Mouse (Mus musculus): ENCODE measurements around the gene Atp6v1g2. TPM values are rescaled to one million over a fixed set of nuclear protein-coding genes. Genes with fewer than 3 reads are reported as not detected.

Gene Atp6v1g2
- 10 to 100 TPM; 11.4 to 12.4 TPM for total RNA-seq (2021)
- long read RNA-seq, experiment 1, partial matches to known transcripts: 2 of 9 reads
- long read RNA-seq, experiment 1, other reads (novel, unspliced or antisense): 1 of 9 reads
- long read RNA-seq, experiment 2, partial matches to known transcripts: 1 of 10 reads
- long read RNA-seq, experiment 2, other reads (novel, unspliced or antisense): 3 of 10 reads

DNA sequence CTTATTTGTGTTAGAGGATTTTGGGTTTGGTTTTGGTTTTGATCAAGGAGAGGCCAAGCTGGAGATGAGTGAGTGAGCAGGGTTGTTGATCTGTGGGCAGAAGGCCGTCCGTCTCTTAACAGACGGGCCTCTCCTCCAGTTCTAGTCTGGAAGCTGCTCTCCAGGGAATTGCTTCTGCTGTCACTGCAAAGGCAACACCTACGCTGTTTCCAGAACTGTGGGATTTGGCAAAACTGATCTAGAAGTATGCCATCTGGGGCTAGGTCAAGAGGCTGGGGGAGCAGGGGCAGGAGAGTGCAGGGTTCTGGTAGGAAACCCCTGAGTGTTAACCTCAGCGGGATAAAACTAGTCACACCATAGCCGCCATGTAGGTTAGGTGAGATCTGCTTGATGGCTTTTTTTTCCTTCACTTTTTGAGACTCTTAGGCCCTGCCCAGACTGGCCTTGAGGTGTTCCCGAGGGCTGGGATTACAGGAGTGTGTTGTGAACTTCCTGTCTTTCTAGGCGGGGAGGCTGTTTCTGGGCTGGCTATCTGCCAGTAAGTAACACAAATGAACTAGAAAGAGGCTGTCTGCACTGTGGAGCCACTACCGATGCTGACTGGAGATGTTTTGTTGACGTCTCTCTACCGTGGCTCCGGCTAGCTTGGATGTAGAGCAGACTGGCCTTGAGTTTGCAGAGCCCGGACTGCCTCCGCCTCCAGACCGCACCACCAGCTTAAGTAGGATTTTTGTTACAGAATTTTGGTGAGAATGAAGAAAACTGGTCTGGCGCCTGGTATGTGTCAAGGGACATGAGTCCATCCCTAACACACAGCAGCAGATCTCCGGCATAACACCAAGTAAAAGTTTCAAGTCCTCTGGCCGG lies at the start of gene Atp6v1g2:
Gene Atp6v1g2, plus strand, starts transcription at position 547 of the 867 bp plus-strand sequence.
- DNase-seq (ENCODE audit: low spot score in 2 of 2): no peak

DNA sequence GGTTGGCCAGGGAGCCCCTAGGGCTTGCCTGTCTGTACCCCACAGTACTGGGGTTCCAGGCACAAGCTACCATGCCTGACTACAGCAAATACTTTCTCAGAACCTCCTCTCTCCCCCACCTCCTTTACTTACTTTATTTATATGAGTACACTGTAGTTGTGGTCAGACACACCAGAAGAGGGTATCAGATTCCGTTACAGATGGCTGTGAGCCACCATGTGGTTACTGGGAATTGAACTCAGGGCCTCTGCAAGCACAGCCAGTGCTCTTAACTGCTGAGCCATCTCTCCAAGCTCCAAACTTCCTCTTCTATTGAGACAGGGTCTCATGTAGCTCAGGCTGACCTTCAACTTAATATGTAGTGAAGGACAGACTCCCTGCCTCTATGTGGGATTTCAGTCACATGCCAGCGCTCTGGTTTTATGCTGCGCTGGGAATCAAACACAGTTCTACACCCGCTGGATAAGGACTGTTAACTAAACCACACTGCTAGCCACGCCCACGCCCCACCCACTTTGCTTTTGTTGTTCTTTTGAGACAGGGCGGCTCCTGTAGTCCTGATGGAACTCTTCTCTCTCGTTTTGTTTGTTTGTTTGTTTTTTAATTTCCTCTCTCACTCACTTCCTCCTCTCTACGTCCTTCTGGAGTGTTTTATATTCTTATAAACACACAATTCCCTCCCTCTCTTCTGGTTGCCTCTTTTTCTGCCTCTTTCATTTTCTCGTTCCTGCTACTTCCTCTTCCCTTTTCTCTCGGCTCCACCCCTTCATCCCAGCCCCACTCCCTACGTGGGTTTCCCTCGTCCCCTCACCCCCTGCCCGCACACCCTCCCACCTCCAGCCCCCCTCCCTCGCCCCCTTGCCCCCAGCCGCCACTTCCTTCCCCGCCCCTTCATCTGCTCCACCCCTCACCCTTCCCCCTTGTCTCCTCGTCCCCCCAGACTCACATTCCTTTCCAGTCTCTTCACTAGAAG lies 47.5 kb upstream of the Atp6v1g2 start:
- peak in 1 of 2 experiments; percentile 48 for DNase-seq (ENCODE audit: low spot score in 2 of 2)

DNA sequence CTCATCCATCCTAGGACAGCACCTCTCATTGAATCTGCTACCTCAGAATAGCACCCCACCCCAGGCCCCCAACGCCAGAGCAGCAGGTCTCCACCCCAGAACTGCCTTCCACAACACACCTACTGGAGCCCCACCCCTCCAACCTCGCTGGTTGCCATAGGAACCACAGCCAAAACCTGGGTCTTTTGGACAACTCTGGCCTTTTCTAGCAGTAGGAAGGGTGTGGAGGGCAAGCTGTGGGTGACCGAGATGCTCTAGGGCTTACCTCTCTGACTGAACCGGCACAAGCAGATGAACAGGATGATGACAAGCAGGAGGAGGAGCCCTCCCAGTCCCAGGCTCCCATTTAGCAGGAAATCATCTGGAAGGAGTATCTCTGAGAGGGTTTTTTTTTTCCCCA lies 46.8 kb upstream of the Atp6v1g2 start:
- DNase-seq (ENCODE audit: low spot score in 2 of 2): no peak

DNA sequence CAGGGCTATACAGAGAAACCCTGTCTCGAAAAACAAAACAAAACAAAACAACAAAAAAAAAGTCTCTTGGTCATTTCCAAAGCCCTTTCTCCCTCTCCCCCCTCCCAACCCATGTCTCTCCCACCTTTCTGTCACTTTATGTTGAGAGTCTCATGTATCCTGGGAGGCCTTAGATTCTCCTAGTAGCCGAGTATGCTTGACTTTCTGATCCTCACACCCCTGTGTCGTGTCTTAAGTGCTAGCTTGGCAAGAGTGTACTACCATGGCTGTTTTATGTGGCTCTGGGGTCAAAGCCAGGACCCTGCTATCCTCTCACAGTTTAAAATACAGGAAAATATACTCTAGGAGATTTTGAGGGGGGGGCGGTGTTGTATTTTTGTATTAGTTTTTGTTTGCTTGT lies 46.1 kb upstream of the Atp6v1g2 start:
- no peak for DNase-seq (ENCODE audit: low spot score in 2 of 2)

DNA sequence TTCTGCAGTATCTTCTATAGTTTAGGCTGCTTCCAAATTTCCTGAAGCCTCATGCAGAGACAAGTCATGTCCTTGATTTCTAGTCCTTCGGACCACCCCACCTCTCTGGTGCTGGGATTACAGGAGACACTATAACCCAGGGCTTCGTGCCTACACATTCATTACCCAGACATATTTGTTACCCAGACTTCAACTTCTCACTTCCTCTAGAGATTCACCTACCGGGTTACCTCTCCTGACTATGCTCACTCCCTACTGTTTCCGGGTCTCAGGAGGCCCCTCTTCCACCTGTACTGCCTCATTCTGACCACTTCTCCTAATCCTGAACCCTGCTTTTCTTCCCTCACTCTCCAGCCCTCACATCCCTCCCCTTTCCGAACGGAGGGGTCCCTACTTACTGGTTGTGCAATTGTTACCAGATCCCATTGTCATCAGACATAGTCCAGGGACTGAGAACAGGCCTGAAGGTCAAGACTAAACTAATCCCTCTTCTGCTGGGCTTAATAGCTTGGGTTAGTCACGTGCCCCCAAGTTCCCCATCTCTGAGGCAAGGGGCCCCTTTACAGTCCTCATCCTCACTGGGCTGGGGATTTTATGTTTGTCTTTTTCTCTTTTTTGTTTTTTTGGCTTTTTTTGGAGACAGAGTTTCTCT lies 45.4 kb upstream of the Atp6v1g2 start, which contains the start of gene Lst1:
Gene Lst1, minus strand, starts transcription at position 481 of the 652 bp plus-strand sequence.
- DNase-seq (ENCODE audit: low spot score in 2 of 2): no peak

DNA sequence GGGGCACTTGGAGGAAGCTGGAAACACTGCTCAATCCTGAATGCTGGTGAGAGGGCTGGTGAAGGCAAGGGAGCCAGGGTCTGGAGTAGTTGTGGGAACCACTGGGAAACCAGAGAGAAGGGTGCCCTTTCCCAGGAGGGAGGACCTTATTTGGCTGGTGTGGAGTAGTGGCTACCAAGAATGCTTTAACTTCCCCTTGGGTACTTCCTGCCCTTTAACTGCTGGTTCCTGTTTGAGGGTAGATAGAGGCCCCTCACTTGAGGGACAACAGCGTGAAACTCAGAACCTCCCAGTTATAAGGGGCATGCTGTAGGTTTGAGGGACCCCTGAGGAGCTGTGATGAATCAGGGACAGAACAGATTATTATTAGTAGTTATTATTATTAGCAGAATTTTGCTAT lies 44.3 kb upstream of the Atp6v1g2 start:
- DNase-seq (ENCODE audit: low spot score in 2 of 2): no peak

DNA sequence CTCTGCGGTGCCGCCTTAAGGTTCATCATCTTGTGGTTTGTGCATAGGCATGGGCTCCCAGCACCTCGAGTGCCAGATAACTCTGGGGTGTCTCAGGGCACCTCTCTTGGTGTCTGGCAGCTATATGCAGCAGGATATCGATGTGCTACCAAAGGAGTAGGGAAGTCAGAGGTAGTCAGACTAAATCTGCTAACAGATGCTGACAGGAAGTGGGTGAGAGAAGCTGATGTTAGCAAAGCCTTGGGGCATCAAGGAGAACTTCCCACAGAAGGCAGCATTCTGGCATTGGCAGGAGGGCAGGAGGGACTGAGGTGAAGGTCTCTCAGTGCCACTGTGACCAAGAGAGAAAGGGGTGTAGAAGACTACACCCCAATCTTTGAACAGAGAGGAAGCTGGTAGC lies 43.4 kb upstream of the Atp6v1g2 start:
- DNase-seq (ENCODE audit: low spot score in 2 of 2): no peak

DNA sequence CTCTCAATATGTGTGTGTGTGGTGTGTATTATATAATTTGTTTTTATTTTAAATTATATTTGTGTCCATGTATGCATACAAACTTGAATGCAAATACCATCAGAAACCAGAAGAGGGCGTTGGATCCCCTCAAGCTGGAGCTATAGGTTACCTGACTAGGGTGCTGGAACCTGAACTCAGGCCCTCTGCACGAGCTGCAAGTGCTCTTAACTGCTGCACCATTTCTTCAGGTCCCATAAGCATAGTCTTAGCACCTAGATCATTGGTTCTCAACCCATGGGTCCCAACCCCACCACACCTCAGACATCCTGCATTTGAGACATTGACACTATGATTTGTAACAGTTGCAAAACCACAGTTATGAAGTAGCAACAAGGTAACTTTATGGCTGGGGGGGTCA lies 41.7 kb upstream of the Atp6v1g2 start:
- DNase-seq (ENCODE audit: low spot score in 2 of 2): no peak

DNA sequence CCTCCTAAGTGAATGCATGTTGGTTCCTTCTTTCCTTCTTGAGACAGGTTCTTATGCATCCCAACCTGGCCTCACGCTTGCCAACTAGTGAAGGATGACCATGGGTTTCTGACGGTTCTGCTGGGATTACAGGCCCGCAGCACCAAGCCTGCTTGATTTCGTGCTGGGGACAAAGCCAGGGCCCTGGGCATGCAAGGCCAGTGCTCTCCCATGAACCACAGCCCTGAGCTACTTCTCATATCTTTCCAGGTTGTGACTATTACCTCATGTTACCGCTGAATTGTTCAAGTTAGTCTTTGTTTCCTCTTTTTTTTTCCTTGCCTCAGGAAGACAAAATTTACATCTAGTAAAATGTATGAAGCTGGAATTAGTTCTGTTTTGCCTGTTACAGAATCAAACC lies 40.5 kb upstream of the Atp6v1g2 start:
- DNase-seq (ENCODE audit: low spot score in 2 of 2): no peak

DNA sequence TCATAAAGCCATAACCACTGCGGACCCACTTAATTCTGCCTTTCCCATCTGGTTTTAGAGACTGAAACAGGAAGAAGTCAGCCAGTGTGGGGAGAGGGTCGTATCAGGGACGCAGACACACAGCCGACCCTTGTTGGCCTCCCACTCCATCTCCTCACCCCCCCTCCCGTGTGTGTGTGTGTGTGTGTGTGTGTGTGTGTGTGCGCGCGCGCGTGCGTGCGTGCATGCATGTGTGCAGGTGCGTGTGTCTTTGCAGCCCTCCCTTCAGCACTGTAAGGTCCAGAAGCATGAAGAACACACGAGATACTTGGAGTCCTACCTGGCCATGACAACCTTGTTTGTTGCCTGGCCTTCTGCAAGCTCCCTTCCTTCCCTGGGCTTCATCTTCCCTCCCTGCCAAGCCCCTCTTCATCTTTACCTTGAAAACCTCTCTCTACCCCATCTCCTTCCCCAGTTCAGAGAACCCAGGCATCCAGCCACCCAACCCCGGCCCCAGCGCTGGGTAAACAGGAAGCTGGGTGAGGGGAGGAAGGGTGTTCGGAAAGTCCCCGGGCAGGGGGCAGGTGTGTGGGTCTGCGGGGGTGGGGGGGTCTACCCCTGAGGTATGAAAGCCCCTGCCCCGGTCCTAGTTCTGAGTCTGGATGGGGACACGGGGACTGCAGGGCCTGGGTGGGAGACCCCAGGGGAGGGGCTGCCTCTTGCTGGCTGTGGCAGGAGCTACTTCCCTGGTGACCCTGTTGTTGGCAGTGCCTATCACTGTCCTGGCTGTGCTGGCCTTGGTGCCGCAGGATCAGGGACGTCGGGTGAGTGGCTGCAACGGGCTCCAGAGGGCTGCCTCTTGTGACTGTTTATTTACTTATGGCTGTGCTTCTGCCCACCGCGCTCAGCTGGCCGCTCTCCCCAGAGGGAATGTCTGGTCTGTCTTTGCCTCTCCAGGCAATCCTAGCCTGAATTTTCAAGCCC lies 39.3 kb upstream of the Atp6v1g2 start, which contains the start of gene Ltb:
Gene Ltb, plus strand, starts transcription at position 559 of the 963 bp plus-strand sequence.
- DNase-seq (ENCODE audit: low spot score in 2 of 2): no peak

DNA sequence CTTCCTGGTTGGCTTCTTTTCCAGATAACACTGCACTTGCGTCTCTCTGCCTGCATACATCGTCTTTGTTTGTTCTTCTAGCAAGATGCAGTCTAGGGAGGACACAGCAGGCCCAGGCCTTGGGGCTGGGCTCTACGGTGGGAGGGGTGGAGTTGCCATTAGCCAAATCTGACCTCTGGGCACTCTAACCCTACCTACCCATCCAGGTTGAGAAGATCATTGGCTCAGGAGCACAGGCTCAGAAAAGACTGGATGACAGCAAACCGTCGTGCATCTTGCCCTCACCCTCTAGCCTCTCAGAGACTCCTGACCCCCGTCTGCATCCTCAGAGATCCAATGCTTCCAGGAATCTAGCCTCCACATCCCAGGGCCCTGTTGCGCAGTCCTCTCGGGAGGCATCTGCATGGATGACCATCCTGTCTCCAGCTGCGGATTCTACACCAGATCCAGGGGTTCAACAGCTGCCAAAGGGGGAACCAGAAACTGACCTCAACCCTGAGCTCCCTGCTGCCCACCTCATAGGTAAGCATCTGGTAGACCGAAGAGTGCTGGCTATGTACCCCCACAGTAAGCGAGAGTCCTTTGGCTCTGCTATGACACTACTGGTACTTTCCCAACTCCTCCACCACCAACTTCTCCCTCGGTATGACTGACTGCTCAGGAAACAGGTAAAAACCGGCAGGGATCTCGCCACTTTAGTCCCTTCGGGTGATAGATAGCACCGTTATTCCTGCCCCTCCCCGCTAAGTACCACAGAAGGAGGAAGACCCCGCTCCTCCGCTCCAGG lies 38.4 kb upstream of the Atp6v1g2 start:
- no peak for DNase-seq (ENCODE audit: low spot score in 2 of 2)

DNA sequence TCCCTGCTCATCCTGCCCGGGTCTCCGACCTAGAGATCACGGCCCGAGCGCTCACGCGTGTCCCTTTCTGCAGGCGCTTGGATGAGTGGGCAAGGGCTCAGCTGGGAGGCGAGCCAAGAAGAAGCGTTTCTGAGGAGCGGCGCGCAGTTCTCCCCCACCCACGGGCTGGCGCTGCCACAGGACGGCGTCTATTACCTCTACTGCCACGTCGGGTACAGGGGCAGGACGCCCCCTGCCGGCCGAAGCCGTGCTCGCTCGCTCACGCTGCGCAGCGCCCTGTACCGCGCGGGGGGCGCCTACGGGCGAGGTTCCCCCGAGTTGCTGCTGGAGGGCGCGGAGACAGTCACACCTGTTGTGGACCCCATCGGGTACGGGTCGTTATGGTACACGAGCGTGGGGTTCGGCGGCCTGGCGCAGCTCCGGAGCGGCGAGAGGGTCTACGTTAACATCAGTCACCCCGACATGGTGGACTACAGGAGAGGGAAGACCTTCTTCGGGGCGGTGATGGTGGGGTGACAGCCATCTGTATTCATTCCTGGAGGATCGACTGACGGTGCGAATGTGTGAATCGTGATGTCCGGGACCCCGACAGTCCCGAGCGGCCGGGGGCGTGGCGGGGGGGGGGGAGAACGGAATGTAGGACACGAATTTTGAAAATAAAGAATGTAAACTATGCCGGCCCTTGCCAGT lies 37.7 kb upstream of the Atp6v1g2 start:
- DNase-seq (ENCODE audit: low spot score in 2 of 2): peak; percentile 69 to 72

DNA sequence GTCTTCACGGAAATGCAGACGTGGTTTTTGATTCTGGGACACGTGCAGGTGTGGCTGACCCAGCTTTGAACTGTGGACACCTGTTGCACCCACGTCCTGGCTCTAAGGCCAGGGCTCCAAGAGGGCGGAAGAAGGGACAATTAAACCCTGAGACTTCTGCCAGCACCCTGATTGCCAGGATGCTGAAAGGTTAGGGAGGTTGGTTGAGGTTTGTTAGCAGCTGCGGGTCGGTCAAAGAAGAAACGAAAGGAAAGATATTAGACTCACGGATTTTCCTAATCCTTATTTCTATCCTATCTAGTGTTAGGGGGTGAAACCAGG lies 37.2 kb upstream of the Atp6v1g2 start:
- DNase-seq (ENCODE audit: low spot score in 2 of 2): no peak

DNA sequence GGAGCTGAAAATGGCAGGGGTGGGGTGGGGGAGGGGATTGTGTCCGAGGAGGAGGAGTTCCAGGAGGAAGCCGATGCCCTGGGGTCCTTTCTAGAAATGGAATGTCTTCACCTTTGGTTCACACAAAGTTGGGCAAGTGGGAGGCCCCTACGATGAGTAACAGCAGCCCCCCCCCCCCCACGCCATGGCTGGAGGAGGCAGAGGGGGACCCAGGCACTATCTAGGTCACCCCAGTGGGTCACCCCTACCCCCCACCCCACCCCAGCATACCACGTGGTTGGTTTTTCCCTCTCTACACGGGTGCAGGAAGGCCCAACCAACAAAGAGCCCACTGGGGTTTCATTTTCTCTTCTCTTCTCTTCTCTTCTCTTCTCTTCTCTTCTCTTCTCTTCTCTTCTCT lies 36.3 kb upstream of the Atp6v1g2 start:
- DNase-seq (ENCODE audit: low spot score in 2 of 2): no peak

DNA sequence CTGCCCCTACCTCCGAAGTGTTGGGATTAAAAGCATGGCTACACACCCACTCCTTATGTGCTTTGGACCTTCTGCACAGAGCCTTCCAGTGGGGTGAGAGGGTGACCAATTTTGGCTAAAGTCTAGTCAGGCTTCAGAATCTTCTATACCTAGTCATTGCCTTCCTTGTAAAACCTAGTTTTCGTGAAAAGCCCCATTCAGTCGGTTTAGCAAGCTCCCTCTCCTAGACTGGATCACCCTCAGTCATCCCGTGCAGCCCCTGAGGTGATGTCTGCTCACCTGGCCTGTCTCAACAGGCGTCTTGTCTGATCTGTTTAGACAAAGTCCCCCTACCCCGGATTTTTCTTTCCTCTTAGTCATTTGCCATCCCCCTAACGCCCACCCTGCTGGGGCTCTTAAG lies 35.4 kb upstream of the Atp6v1g2 start:
- DNase-seq (ENCODE audit: low spot score in 2 of 2): no peak

DNA sequence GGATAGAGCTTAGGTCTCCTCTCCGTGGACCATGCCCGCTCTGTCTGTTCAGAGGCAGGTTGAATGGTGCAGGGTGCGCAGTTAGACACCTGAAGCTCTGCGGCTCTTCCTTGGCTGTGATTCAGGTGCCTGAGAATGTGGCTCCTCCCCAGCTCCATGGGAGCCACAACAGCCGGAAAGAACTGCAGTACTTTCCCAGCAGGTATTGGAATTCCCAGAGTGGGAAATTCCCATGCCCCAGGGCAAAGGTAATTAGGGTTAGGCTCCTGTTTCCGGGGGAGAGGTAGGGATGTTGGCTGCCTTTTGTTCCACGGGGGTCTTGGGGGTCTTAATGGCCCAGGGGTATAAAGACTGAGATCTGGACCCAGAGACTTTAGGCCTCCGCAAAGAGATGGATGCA lies 34.5 kb upstream of the Atp6v1g2 start:
- no peak for DNase-seq (ENCODE audit: low spot score in 2 of 2)

DNA sequence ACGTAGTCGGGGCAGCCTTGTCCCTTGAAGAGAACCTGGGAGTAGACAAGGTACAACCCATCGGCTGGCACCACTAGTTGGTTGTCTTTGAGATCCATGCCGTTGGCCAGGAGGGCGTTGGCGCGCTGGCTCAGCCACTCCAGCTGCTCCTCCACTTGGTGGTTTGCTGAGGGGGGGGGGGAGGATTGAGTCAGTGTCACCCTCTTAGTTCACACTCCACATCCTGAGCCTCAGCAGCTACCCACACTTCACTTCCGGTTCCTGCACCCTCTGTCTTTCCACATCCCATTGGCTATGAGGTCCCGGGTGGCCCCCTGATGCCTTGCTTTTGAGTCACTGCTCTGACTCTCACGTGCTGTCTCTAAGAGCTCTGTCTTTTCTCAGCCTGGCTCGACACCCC lies 33.1 kb upstream of the Atp6v1g2 start:
- no peak for DNase-seq (ENCODE audit: low spot score in 2 of 2)

DNA sequence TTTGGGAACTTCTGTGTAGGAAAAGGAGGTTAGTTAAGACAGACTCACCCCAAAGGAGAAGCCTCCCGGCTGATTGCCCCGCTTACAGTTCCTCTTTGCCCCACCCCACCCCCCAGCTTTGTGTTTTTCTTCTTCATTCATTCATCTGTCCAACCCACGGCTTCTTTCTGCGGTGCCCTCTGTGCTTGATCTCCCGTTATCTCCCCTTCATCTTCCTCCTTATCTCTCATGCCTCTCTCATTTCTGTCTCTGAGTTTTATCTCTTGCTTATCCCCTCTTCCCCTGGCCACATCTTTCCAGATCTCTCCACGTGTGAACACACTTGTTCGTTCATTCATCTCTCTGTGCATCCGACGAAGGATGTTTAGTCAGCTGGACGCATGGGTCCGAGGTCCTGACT lies 32.3 kb upstream of the Atp6v1g2 start:
- no peak for DNase-seq (ENCODE audit: low spot score in 2 of 2)

Data from adrenal gland, postnatal 4 days (tissue).